ENCODE assay signal across 29 mouse cellular contexts in the genomic region with DNA sequence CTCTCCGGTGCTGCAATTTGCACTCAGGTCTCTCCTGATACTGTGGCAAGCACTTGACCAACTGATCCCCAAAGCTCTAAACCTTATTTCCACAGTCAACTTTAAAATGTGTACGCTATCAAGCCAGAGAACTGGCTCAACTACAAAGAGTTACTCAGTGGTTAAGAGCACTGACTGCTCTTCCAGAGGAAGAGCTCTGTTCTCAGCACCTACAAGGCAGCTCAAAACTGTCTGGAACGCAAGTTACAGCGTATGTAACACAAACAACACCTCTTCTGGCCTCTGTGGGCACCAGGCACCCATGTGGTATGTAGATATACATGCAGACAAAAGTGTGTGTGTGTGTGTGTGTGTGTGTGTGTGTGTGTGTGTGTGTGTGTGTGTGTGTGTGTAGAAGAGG. TPM values are rescaled to one million over a fixed set of nuclear protein-coding genes. Genes with fewer than 3 reads are reported as not detected.
"Had no signal": no experiment of that assay in that cellular context is flagged by ENCODE, and none has a peak within 500 bp of the region (broad histone marks: within the 10 kb centered on the region; RNA-seq: fewer than 3 reads in every experiment).

No protein-coding gene starts in this region.

- DNase-seq: cerebellum, adult 9-11 months; cerebellum, postnatal 10 days; cerebellum, postnatal 14 days; cerebellum, postnatal 25 days; cerebellum, postnatal 36 days; embryo, embryonic 11 days; forebrain, postnatal 0 days; gastrocnemius, adult 2 months; gastrocnemius, postnatal 10 days; gastrocnemius, postnatal 14 days; gastrocnemius, postnatal 25 days; gastrocnemius, postnatal 36 days; heart, adult 11 months; heart, adult 18-20 months; heart, adult 2 months had no signal

- H3K4me3 ChIP-seq: embryonic facial prominence, embryonic 10.5 days; embryonic facial prominence, embryonic 12.5 days; embryonic facial prominence, embryonic 13.5 days; embryonic facial prominence, embryonic 15.5 days; erythroblast, embryonic 14.5 days; forebrain, embryonic 10.5 days; forebrain, embryonic 12.5 days; forebrain, embryonic 13.5 days; forebrain, embryonic 15.5 days; gastrocnemius, adult 2 months; heart, adult 2 months; heart, embryonic 10.5 days had no signal

- H3K4me2 ChIP-seq: embryonic facial prominence, embryonic 12.5 days; embryonic facial prominence, embryonic 13.5 days; embryonic facial prominence, embryonic 15.5 days; forebrain, embryonic 12.5 days; forebrain, embryonic 13.5 days; forebrain, embryonic 15.5 days had no signal

- H3K36me3 ChIP-seq: embryonic facial prominence, embryonic 12.5 days; embryonic facial prominence, embryonic 15.5 days; forebrain, embryonic 12.5 days; forebrain, embryonic 15.5 days; heart, embryonic 10.5 days had no signal

- H3K27me3 ChIP-seq: embryonic facial prominence, embryonic 12.5 days; embryonic facial prominence, embryonic 13.5 days; embryonic facial prominence, embryonic 15.5 days; forebrain, embryonic 12.5 days; forebrain, embryonic 13.5 days; forebrain, embryonic 15.5 days had no signal

- ATAC-seq: forebrain, embryonic 13.5 days; forebrain, embryonic 14.5 days; forebrain, embryonic 15.5 days; forebrain, embryonic 16.5 days; forebrain, postnatal 0 days had no signal

- H3K9ac ChIP-seq: embryonic facial prominence, embryonic 12.5 days; embryonic facial prominence, embryonic 13.5 days; embryonic facial prominence, embryonic 15.5 days; forebrain, embryonic 12.5 days; forebrain, embryonic 13.5 days; forebrain, embryonic 15.5 days; forebrain, postnatal 0 days had no signal

- H3K27ac ChIP-seq: embryonic facial prominence, embryonic 10.5 days; embryonic facial prominence, embryonic 12.5 days; embryonic facial prominence, embryonic 13.5 days; embryonic facial prominence, embryonic 15.5 days; forebrain, embryonic 10.5 days; forebrain, embryonic 12.5 days; forebrain, embryonic 13.5 days; forebrain, embryonic 15.5 days; gastrocnemius, adult 2 months; heart, adult 2 months; heart, embryonic 10.5 days had no signal

- H3K9me3 ChIP-seq: embryonic facial prominence, embryonic 10.5 days; embryonic facial prominence, embryonic 12.5 days; embryonic facial prominence, embryonic 13.5 days; embryonic facial prominence, embryonic 15.5 days; forebrain, embryonic 10.5 days; forebrain, embryonic 12.5 days; forebrain, embryonic 13.5 days; forebrain, embryonic 15.5 days; heart, embryonic 10.5 days had no signal

RNA-seq across cellular contexts. Expression of a gene that starts 57.5 kb away (rescaled TPM):
- total RNA-seq: common myeloid progenitor, adult 5-6 weeks; granulocyte monocyte progenitor cell, adult 5-6 weeks had no signal
- polyA plus RNA-seq: erythroblast, embryonic 14.5 days had no signal
